28 mouse cellular contexts compared by ENCODE assay signal in the genomic region with DNA sequence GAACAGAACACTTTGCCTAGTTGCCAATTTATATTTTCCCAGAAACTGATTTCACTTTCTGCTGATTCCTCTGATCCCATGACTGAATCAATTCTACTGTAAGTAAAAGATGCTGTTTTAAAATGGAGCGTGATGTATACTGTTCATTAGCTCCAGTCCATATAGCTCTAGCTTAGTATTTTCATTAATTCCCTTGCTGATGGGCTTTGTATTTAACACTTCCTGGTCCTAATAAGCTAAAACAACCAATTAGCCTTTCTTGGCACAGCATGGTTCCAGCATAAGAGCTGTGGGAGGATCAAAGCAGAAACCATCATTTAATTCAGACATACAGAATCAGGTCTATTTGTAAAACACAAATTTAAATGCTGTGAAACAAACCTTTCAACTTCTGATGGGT.
A peak's percentile ranks its signal among the peaks of the same experiment; 100 is the strongest.
DNase-seq lines count a peak whose midpoint lies in the region; ATAC-seq lines count a peak whose summit lies in the region.
"Had no signal": no experiment of that assay in that cellular context is flagged by ENCODE, and none has a peak within 500 bp of the region (broad histone marks: within the 10 kb centered on the region; RNA-seq: fewer than 3 reads in every experiment).

No protein-coding gene starts in this region.

- no peak overlapping the region for H3K9ac ChIP-seq in hindbrain, embryonic 15.5 days
- no peak overlapping the region for H3K9ac ChIP-seq in hindbrain, embryonic 12.5 days
- H3K9ac ChIP-seq in forebrain, embryonic 14.5 days (ENCODE audit: low read length): no peak overlapping the region
- H3K9ac ChIP-seq in midbrain, embryonic 16.5 days (ENCODE audit: low read depth, low read length): no peak overlapping the region
- H3K9ac ChIP-seq: limb, embryonic 12.5 days; liver, postnatal 0 days; stomach, embryonic 15.5 days had no signal

- no peaks in the 10 kb centered on the region; the same call in 1 of the 2 replicates for H3K4me1 ChIP-seq in hindbrain, embryonic 15.5 days (replicated peaks)
- H3K4me1 ChIP-seq in hindbrain, embryonic 12.5 days: no peaks in the 10 kb centered on the region
- peaks cover 12% of the 10 kb centered on the region for H3K4me1 ChIP-seq in forebrain, embryonic 14.5 days (ENCODE audit: control insufficient read depth, insufficient read depth, low read length)
- H3K4me1 ChIP-seq in midbrain, embryonic 16.5 days (ENCODE audit: control insufficient read depth, insufficient read depth, low read length): peaks cover 8% of the 10 kb centered on the region
- H3K4me1 ChIP-seq: limb, embryonic 12.5 days; stomach, embryonic 15.5 days had no signal

- H3K9me3 ChIP-seq in hindbrain, embryonic 15.5 days: no peaks in the 10 kb centered on the region
- H3K9me3 ChIP-seq in hindbrain, embryonic 12.5 days (replicated peaks): no peaks in the 10 kb centered on the region
- H3K9me3 ChIP-seq in forebrain, embryonic 14.5 days (replicated peaks; ENCODE audit: control insufficient read depth, low read length): no peaks in the 10 kb centered on the region
- H3K9me3 ChIP-seq in midbrain, embryonic 16.5 days (replicated peaks; ENCODE audit: control insufficient read depth, low read length, poor library complexity, severe bottlenecking): no peaks in the 10 kb centered on the region
- H3K9me3 ChIP-seq: G1E; limb, embryonic 12.5 days; stomach, embryonic 15.5 days had no signal

- no peaks in the 10 kb centered on the region for H3K36me3 ChIP-seq in hindbrain, embryonic 15.5 days
- H3K36me3 ChIP-seq in hindbrain, embryonic 12.5 days: no peaks in the 10 kb centered on the region
- no peaks in the 10 kb centered on the region for H3K36me3 ChIP-seq in forebrain, embryonic 14.5 days (ENCODE audit: control insufficient read depth, insufficient read depth, low read length)
- H3K36me3 ChIP-seq in midbrain, embryonic 16.5 days (ENCODE audit: control insufficient read depth, insufficient read depth, low read length): no peaks in the 10 kb centered on the region
- H3K36me3 ChIP-seq: G1E; limb, embryonic 12.5 days; stomach, embryonic 15.5 days had no signal

- 67% methylated on average over 1 of the region's 1 CpGs for WGBS in hindbrain, embryonic 15.5 days
- 78% methylated on average over 1 of the region's 1 CpGs for WGBS in hindbrain, embryonic 12.5 days
- WGBS in forebrain, embryonic 14.5 days: 9% methylated on average over 1 of the region's 1 CpGs
- WGBS in midbrain, embryonic 16.5 days: 43% methylated on average over 1 of the region's 1 CpGs

- no peak overlapping the region for H3K4me2 ChIP-seq in hindbrain, embryonic 15.5 days
- H3K4me2 ChIP-seq in hindbrain, embryonic 12.5 days (replicated peaks): no peak overlapping the region
- no peak overlapping the region for H3K4me2 ChIP-seq in forebrain, embryonic 14.5 days (ENCODE audit: low read length)
- no peak overlapping the region for H3K4me2 ChIP-seq in midbrain, embryonic 16.5 days (ENCODE audit: low read length)
- H3K4me2 ChIP-seq: limb, embryonic 12.5 days; liver, embryonic 11.5 days; stomach, embryonic 15.5 days had no signal

- no peak overlapping the region for H3K27ac ChIP-seq in hindbrain, embryonic 15.5 days (replicated peaks)
- H3K27ac ChIP-seq in hindbrain, embryonic 12.5 days: no peak overlapping the region
- H3K27ac ChIP-seq in forebrain, embryonic 14.5 days (ENCODE audit: low read depth, low read length): no peak overlapping the region
- H3K27ac ChIP-seq in midbrain, embryonic 16.5 days (ENCODE audit: low read length): no peak overlapping the region
- H3K27ac ChIP-seq: heart, adult 2 months; hindbrain, postnatal 0 days; limb, embryonic 12.5 days; stomach, embryonic 15.5 days had no signal

- DNase-seq in brain, adult 2 months (ENCODE audit: low read depth, low spot score): peak; percentile 20
- DNase-seq in forebrain, embryonic 14.5 days (ENCODE audit: low spot score): peak; percentile 84
- DNase-seq in c-Kit-positive CD71-positive TER-119-positive erythroid progenitor cells, embryonic 14.5 days (ENCODE audit: low spot score): no peak
- DNase-seq in yolk sac, embryonic 10.5 days (ENCODE audit: low spot score): no peak
- DNase-seq in gastrocnemius, postnatal 25 days: no peak
- DNase-seq: adrenal gland, adult 2 months; cerebellum, adult 2 months; cerebellum, postnatal 25 days; gastrocnemius, postnatal 14 days; heart, adult 2 months; kidney, adult 9 months; kidney, postnatal 4 days; liver, postnatal 0 days; lung, postnatal 10 days; right cerebral cortex, adult 18-20 months; right cerebral cortex, postnatal 4 days; thymus, adult 18-20 months; thymus, postnatal 36 days had no signal

- ATAC-seq in hindbrain, embryonic 15.5 days (ENCODE audit: low FRiP score, low read depth): peak; percentile 54; the same call in 1 of the 2 replicates
- no peak for ATAC-seq in hindbrain, embryonic 12.5 days (ENCODE audit: low FRiP score)
- peak; percentile 88 for ATAC-seq in forebrain, embryonic 14.5 days
- peak; percentile 39; the same call in 1 of the 2 replicates for ATAC-seq in midbrain, embryonic 16.5 days
- ATAC-seq: hindbrain, postnatal 0 days; intestine, embryonic 16.5 days; liver, postnatal 0 days had no signal

- H3K4me3 ChIP-seq in hindbrain, embryonic 15.5 days: no peak overlapping the region
- no peak overlapping the region for H3K4me3 ChIP-seq in hindbrain, embryonic 12.5 days
- H3K4me3 ChIP-seq in forebrain, embryonic 14.5 days (ENCODE audit: low read depth, low read length): no peak overlapping the region
- H3K4me3 ChIP-seq in midbrain, embryonic 16.5 days (ENCODE audit: low read depth, low read length): no peak overlapping the region
- H3K4me3 ChIP-seq: heart, adult 2 months; limb, embryonic 12.5 days; stomach, embryonic 15.5 days had no signal

- no peaks in the 10 kb centered on the region for H3K27me3 ChIP-seq in hindbrain, embryonic 15.5 days
- H3K27me3 ChIP-seq in hindbrain, embryonic 12.5 days: no peaks in the 10 kb centered on the region
- no peaks in the 10 kb centered on the region for H3K27me3 ChIP-seq in forebrain, embryonic 14.5 days (replicated peaks; ENCODE audit: control insufficient read depth, insufficient read depth, low read length)
- H3K27me3 ChIP-seq in midbrain, embryonic 16.5 days (ENCODE audit: control insufficient read depth, insufficient read depth, low read depth, low read length): no peaks in the 10 kb centered on the region
- H3K27me3 ChIP-seq: CH12.LX; limb, embryonic 12.5 days; stomach, embryonic 15.5 days had no signal

Comparison
In these comparisons a context has a peak if more than half of its experiments do, and no peak if none do; other contexts are left out.
1. DNase-seq: peak in brain, adult 2 months (single experiment) and forebrain, embryonic 14.5 days (single experiment); none in c-Kit-positive CD71-positive TER-119-positive erythroid progenitor cells, embryonic 14.5 days (single experiment), yolk sac, embryonic 10.5 days (single experiment) and gastrocnemius, postnatal 25 days (single experiment).